Mouse (Mus musculus) ovary, adult 10 weeks (tissue): Measurements from ENCODE around the gene Clk3. TPM values are rescaled to one million over a fixed set of nuclear protein-coding genes. Genes with fewer than 3 reads are reported as not detected.

Experiments
- polyA plus RNA-seq: library from polyadenylated mRNA; stranded (reverse); fragments of 350-450 nt; fragmentation: Illumina TruSeq; extraction: RNeasy Lipid Tissue Mini Kit (QIAGEN cat#74804); gene quantifications from one replicate; pipeline ENCODE4 v1.2.3, GENCODE M21; 2014

The Clk3 gene
- polyA plus RNA-seq: 46.3 TPM

GRCm38 (mm10) chr9:57765364-57766351 is at the start of gene Clk3:
TSS of gene Clk3 (minus strand) at chr9:57765860.

GRCm38 (mm10) chr9:57708068-57708719 is 57.5 kb downstream of the Clk3 start, which contains the start of gene Edc3:
TSS of gene Edc3 (plus strand) at chr9:57708540.

Other genes starting within 250 kb of the Clk3 start
- 247 TPM for gene Cox5a, start 244.6 kb downstream of the Clk3 start, polyA plus RNA-seq
- 7.9 TPM for gene Fam219b, start 228.3 kb downstream of the Clk3 start, polyA plus RNA-seq
- gene Mpi, start 213.1 kb downstream of the Clk3 start, polyA plus RNA-seq: 8.7 TPM
- gene Scamp2, start 204.9 kb downstream of the Clk3 start, polyA plus RNA-seq: 16.2 TPM
- gene Ulk3, start 176.4 kb downstream of the Clk3 start, polyA plus RNA-seq: 4.5 TPM
- gene Cplx3, start 159.6 kb downstream of the Clk3 start, polyA plus RNA-seq: not detected
- gene Lman1l, start 145.1 kb downstream of the Clk3 start, polyA plus RNA-seq: not detected
- gene Csk, start 112.2 kb downstream of the Clk3 start, polyA plus RNA-seq: 3.6 TPM
- not detected for gene Cyp1a2, start 82.2 kb downstream of the Clk3 start, polyA plus RNA-seq
- gene Cyp1a1, start 77.9 kb downstream of the Clk3 start, polyA plus RNA-seq: not detected
- 5.1 TPM for gene Edc3, start 57.3 kb downstream of the Clk3 start, polyA plus RNA-seq
- gene Arid3b, start 70.9 kb upstream of the Clk3 start, polyA plus RNA-seq: 0.86 TPM
- gene Ubl7, start 145.1 kb upstream of the Clk3 start, polyA plus RNA-seq: 50.8 TPM
- gene Sema7a, start 174.3 kb upstream of the Clk3 start, polyA plus RNA-seq: 10.1 TPM
- 367 TPM for gene Cyp11a1, start 240.6 kb upstream of the Clk3 start, polyA plus RNA-seq